Mouse (Mus musculus): Measurements from ENCODE around the gene Gm8271. TPM values are rescaled to one million over a fixed set of nuclear protein-coding genes. Genes with fewer than 3 reads are reported as not detected.
"Not testable (repeated sequence)": the region's sequence is repeated elsewhere in the genome, so short reads cannot be mapped to it uniquely, and the experiment has no call there.

Gm8271 gene
- not detected in 2 replicates for total RNA-seq (2017)

GRCm38 (mm10) chr14:5185493-5185892 lies at the start of gene Gm8271:
Gm8271 (plus strand) TSS chr14:5185793.
- not testable (repeated sequence) for ATAC-seq (ENCODE audit: extremely low read depth, insufficient number of reproducible peaks, low FRiP score, poor library complexity, severe bottlenecking)

GRCm38 (mm10) chr14:5164235-5164634 lies 21.4 kb upstream of the Gm8271 start, which contains the start of gene Gm3317:
Gm3317 (plus strand) TSS chr14:5164535.
- ATAC-seq (ENCODE audit: extremely low read depth, insufficient number of reproducible peaks, low FRiP score, poor library complexity, severe bottlenecking), result not testable (repeated sequence)

Other genes with a start within 250 kb of the Gm8271 start
- not detected in 2 replicates for gene Gm8297, start 201.9 kb upstream of the Gm8271 start, total RNA-seq (2017)
- not detected in 2 replicates for gene Gm3298, start 169.9 kb upstream of the Gm8271 start, total RNA-seq (2017)
- gene 4930555G01Rik, start 135.2 kb upstream of the Gm8271 start, total RNA-seq (2017), result not detected in 2 replicates
- gene Gm8281, start 114.8 kb upstream of the Gm8271 start, total RNA-seq (2017), result 1.0 TPM in 1 of 2 replicates, not detected in the other
- gene Gm8279, start 54.3 kb upstream of the Gm8271 start, total RNA-seq (2017), result 0.58 TPM in 1 of 2 replicates, not detected in the other
- gene Gm3317, start 21.3 kb upstream of the Gm8271 start, total RNA-seq (2017), result not detected in 2 replicates
- not detected in 2 replicates for gene Gm3526, start 74.8 kb downstream of the Gm8271 start, total RNA-seq (2017)
- gene Gm3542, start 149.1 kb downstream of the Gm8271 start, total RNA-seq (2017), result not detected in 2 replicates
- not detected in 2 replicates for gene Gm3500, start 203.3 kb downstream of the Gm8271 start, total RNA-seq (2017)

Data from neutrophil, adult 5-6 weeks (primary cell).